Mouse (Mus musculus) right cerebral cortex, postnatal 25 days (tissue): Measurements from ENCODE around the gene Ildr1.

ENCODE experiments used
- DNase-seq: peaks from one replicate; pipeline ENCODE4 v3.0.0; 2022

Ildr1 gene

DNA sequence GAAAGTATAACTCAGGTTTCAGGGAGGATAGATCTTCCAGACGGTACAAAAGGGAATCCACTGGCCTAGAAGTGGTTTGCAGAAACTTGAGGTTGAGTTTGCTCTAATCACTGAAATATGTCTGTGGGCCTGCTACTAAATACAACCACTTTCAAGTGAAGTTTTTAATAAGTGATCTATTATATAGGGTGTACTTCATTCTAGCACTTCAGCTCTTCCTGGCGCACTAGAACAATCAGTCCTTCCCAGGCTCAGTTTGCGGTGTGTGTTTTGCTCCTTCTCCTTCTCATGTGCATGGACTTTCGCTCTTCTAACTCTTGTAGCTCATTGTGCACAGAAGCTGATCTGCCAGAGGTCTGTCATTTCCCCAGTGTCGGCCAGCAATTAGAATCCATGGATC lies 79.2 kb downstream of the Ildr1 start:
- DNase-seq: no peak

DNA sequence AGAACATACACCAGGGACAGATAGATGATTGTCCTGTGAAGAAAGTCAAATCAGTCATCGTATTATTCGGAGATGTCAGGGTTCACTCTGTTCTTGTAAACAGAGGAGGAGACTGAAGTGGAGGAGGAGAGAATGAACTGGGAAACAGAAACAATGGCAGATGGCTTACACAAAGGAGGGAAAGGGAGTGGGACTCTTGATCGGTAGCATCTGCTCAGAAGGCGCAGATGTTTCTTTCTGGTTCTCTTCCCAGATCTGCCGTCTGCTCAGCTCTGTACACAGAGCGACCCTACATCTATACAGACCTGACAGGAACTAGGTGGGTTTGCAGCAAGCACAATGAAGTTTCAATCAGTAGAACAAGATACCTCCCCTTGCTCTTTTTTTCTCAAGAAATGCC lies 81.9 kb downstream of the Ildr1 start:
- no peak for DNase-seq
